Mouse (Mus musculus): Measurements from ENCODE around the gene Sstr3. TPM values are rescaled to one million over a fixed set of nuclear protein-coding genes. Genes with fewer than 3 reads are reported as not detected.

The Sstr3 gene
- polyA plus RNA-seq, 1 experiment from 2014 or later: 0.16 TPM

Other genes starting within 250 kb of the Sstr3 start
- gene Csf2rb2, start 239.0 kb downstream of the Sstr3 start, polyA plus RNA-seq (2015; fragmentation: Nextera tagmentation; extraction: Ambion mirVana): 0.08 and 0.11 TPM in 2 replicates
- gene Csf2rb, start 218.9 kb downstream of the Sstr3 start, polyA plus RNA-seq (2015; fragmentation: Nextera tagmentation; extraction: Ambion mirVana): 0.35 and 0.48 TPM in 2 replicates
- not detected in 2 replicates for gene Tex33, start 148.8 kb downstream of the Sstr3 start, polyA plus RNA-seq (2015; fragmentation: Nextera tagmentation; extraction: Ambion mirVana)
- 15.3 and 22.8 TPM in 2 replicates for gene Tst, start 138.8 kb downstream of the Sstr3 start, polyA plus RNA-seq (2015; fragmentation: Nextera tagmentation; extraction: Ambion mirVana)
- 3.6 and 4.3 TPM in 2 replicates for gene Mpst, start 138.3 kb downstream of the Sstr3 start, polyA plus RNA-seq (2015; fragmentation: Nextera tagmentation; extraction: Ambion mirVana)
- 152 and 156 TPM in 2 replicates for gene Kctd17, start 116.1 kb downstream of the Sstr3 start, polyA plus RNA-seq (2015; fragmentation: Nextera tagmentation; extraction: Ambion mirVana)
- gene Tmprss6, start 76.1 kb downstream of the Sstr3 start, polyA plus RNA-seq (2015; fragmentation: Nextera tagmentation; extraction: Ambion mirVana): 0.09 and 0.31 TPM in 2 replicates
- gene Il2rb, start 49.4 kb downstream of the Sstr3 start, polyA plus RNA-seq (2015; fragmentation: Nextera tagmentation; extraction: Ambion mirVana): 0.20 TPM in 1 of 2 replicates, not detected in the other
- 6.7 and 7.8 TPM in 2 replicates for gene C1qtnf6, start 13.3 kb downstream of the Sstr3 start, polyA plus RNA-seq (2015; fragmentation: Nextera tagmentation; extraction: Ambion mirVana)
- gene Rac2, start 28.1 kb upstream of the Sstr3 start, polyA plus RNA-seq (2015; fragmentation: Nextera tagmentation; extraction: Ambion mirVana): 1.8 and 2.3 TPM in 2 replicates
- 5.0 and 5.3 TPM in 2 replicates for gene Cyth4, start 52.4 kb upstream of the Sstr3 start, polyA plus RNA-seq (2015; fragmentation: Nextera tagmentation; extraction: Ambion mirVana)
- 9.6 and 12.6 TPM in 2 replicates for gene Elfn2, start 174.1 kb upstream of the Sstr3 start, polyA plus RNA-seq (2015; fragmentation: Nextera tagmentation; extraction: Ambion mirVana)
- 13.5 and 19.7 TPM in 2 replicates for gene Mfng, start 228.8 kb upstream of the Sstr3 start, polyA plus RNA-seq (2015; fragmentation: Nextera tagmentation; extraction: Ambion mirVana)